Mouse (Mus musculus) MEL (cell line): Measurements from ENCODE around the gene Top1. TPM values are rescaled to one million over a fixed set of nuclear protein-coding genes. Genes with fewer than 3 reads are reported as not detected.

Experiments used
- DNase-seq: peaks from one replicate; pipeline ENCODE4 v3.0.0; 2011; ENCODE audit warnings: low read depth, low spot score
- H3K27ac ChIP-seq: 2 replicates; pipeline ENCODE4 v1.5.1; 2012; ENCODE audit warnings: low read depth, mild to moderate bottlenecking, control low read depth, low read length, moderate library complexity; ENCODE audit not compliant: control insufficient read depth
- H3K27me3 ChIP-seq, 2 experiments: fragments of 150-350 bp in 1 of 2; sonication (generic) in 1 of 2; 2 replicates each; pipeline ENCODE4 v1.6.1; 2012; ENCODE audit warnings: low read length in 2 of 2, mild to moderate bottlenecking in 2 of 2, improper control_type of control experiment in 1 of 2, moderate library complexity in 1 of 2; ENCODE audit not compliant: insufficient read depth in 2 of 2, control insufficient read depth in 1 of 2
- H3K36me3 ChIP-seq, 2 experiments: 2 replicates each; pipeline ENCODE4 v1.6.1; 2012 to 2014; ENCODE audit warnings: low read length in 2 of 2, improper control_type of control experiment in 1 of 2, inconsistent platforms in 1 of 2, mild to moderate bottlenecking in 1 of 2; ENCODE audit not compliant: insufficient read depth in 2 of 2, control insufficient read depth in 1 of 2
- H3K4me1 ChIP-seq, 2 experiments: fragments of 150-350 bp in 1 of 2; sonication (generic) in 1 of 2; 2 replicates each; pipeline ENCODE4 v1.6.1; 2012; ENCODE audit warnings: low read length in 2 of 2, improper control_type of control experiment in 1 of 2, mild to moderate bottlenecking in 1 of 2; ENCODE audit not compliant: insufficient read depth in 2 of 2, control insufficient read depth in 1 of 2
- H3K4me3 ChIP-seq, 2 experiments: fragments of 150-350 bp in 1 of 2; sonication (generic) in 1 of 2; 2 replicates each; pipeline ENCODE4 v1.5.1; 2012; ENCODE audit warnings: low read depth in 2 of 2, low read length in 2 of 2, mild to moderate bottlenecking in 2 of 2, moderate library complexity in 2 of 2, control low read depth in 1 of 2, improper control_type of control experiment in 1 of 2; ENCODE audit not compliant: control insufficient read depth in 1 of 2, insufficient read depth in 1 of 2
- H3K79me2 ChIP-seq: 2 replicates; pipeline ENCODE4 v1.6.1; 2012; ENCODE audit warnings: mild to moderate bottlenecking, low read length, moderate library complexity; ENCODE audit not compliant: control insufficient read depth, poor library complexity, insufficient read depth
- H3K9ac ChIP-seq: 2 replicates; pipeline ENCODE4 v1.6.1; 2012; ENCODE audit warnings: low read depth, mild to moderate bottlenecking, control low read depth, low read length, moderate library complexity; ENCODE audit not compliant: control insufficient read depth, poor library complexity, severe bottlenecking
- H3K9me3 ChIP-seq: fragments of 150-350 bp; sonication (generic); replicated peaks from 2 replicates; pipeline ENCODE4 v1.6.1; 2012; ENCODE audit warnings: mild to moderate bottlenecking, low read length, improper control_type of control experiment, moderate library complexity; ENCODE audit not compliant: insufficient read depth
- CHD2 ChIP-seq: IDR thresholded peaks from 2 replicates; pipeline ENCODE4 v1.6.1; 2011; ENCODE audit warnings: low read length, improper control_type of control experiment
- CTCF ChIP-seq, 3 experiments: IDR thresholded peaks in 2 of 3; conservative IDR thresholded peaks in 1 of 3; 2 replicates each; pipeline ENCODE4 v1.5.1; 2011 to 2012; ENCODE audit warnings: low read length in 3 of 3, low read depth in 2 of 3, mild to moderate bottlenecking in 2 of 3, improper control_type of control experiment in 1 of 3, inconsistent platforms in 1 of 3, mixed read lengths in 1 of 3, moderate library complexity in 1 of 3; ENCODE audit not compliant: control insufficient read depth in 1 of 3, insufficient read depth in 1 of 3, poor library complexity in 1 of 3, severe bottlenecking in 1 of 3
- HCFC1 ChIP-seq: IDR thresholded peaks from 2 replicates; pipeline ENCODE4 v1.6.1; 2012; ENCODE audit warnings: low read depth, mild to moderate bottlenecking, inconsistent platforms, low read length, improper control_type of control experiment, moderate library complexity
- JUND ChIP-seq: IDR thresholded peaks from 2 replicates; pipeline ENCODE4 v1.6.1; 2011; ENCODE audit warnings: low read depth, mild to moderate bottlenecking, improper control_type of control experiment, low read length
- KAT2A ChIP-seq: conservative IDR thresholded peaks from 2 replicates; pipeline ENCODE4 v1.6.1; 2012; ENCODE audit warnings: low read depth, low read length, improper control_type of control experiment, inconsistent platforms
- MAFK ChIP-seq: IDR thresholded peaks from 2 replicates; pipeline ENCODE4 v1.6.1; 2011; ENCODE audit warnings: low read depth, mild to moderate bottlenecking, low read length, improper control_type of control experiment, borderline replicate concordance
- MAZ ChIP-seq: IDR thresholded peaks from 2 replicates; pipeline ENCODE4 v1.6.1; 2012; ENCODE audit warnings: low read depth, mild to moderate bottlenecking, inconsistent platforms, low read length, improper control_type of control experiment
- MEF2A ChIP-seq: IDR thresholded peaks from 2 replicates; pipeline ENCODE4 v1.6.1; 2014; ENCODE audit warnings: low read depth, mild to moderate bottlenecking, inconsistent platforms, low read length, improper control_type of control experiment; ENCODE audit not compliant: poor library complexity, insufficient replicate concordance, severe bottlenecking; ENCODE audit errors: extremely low read depth
- MYC ChIP-seq: IDR thresholded peaks from 2 replicates; pipeline ENCODE4 v1.6.1; 2011; ENCODE audit warnings: low read depth, mild to moderate bottlenecking, low read length, improper control_type of control experiment, moderate library complexity
- NRF1 ChIP-seq: IDR thresholded peaks from 2 replicates; pipeline ENCODE4 v1.6.1; 2014; ENCODE audit warnings: low read depth, mild to moderate bottlenecking, inconsistent platforms, low read length, improper control_type of control experiment, moderate library complexity; ENCODE audit not compliant: poor library complexity, insufficient read depth, severe bottlenecking
- POLR2A ChIP-seq, 2 experiments: IDR thresholded peaks; 2 replicates each; pipeline ENCODE4 v1.6.1; 2011 to 2012; ENCODE audit warnings: low read length in 2 of 2, mild to moderate bottlenecking in 2 of 2, control low read depth in 1 of 2, improper control_type of control experiment in 1 of 2, low read depth in 1 of 2, moderate library complexity in 1 of 2; ENCODE audit not compliant: control insufficient read depth in 1 of 2, insufficient read depth in 1 of 2, poor library complexity in 1 of 2
- POLR2AphosphoS5 ChIP-seq: IDR thresholded peaks from 2 replicates; pipeline ENCODE4 v1.6.1; 2012; ENCODE audit warnings: low read depth, borderline replicate concordance, mild to moderate bottlenecking, inconsistent platforms, low read length, moderate library complexity, mixed read lengths
- RCOR1 ChIP-seq: IDR thresholded peaks from 2 replicates; pipeline ENCODE4 v1.6.1; 2012; ENCODE audit warnings: low read depth, mild to moderate bottlenecking, inconsistent platforms, low read length, improper control_type of control experiment
- SMC3 ChIP-seq: IDR thresholded peaks from 2 replicates; pipeline ENCODE4 v1.6.1; 2011; ENCODE audit warnings: low read depth, low read length, improper control_type of control experiment
- TAL1 ChIP-seq: IDR thresholded peaks from 2 replicates; pipeline ENCODE4 v1.6.1; 2012; ENCODE audit warnings: mild to moderate bottlenecking, inconsistent platforms, low read length, moderate library complexity, mixed read lengths
- TBP ChIP-seq: IDR thresholded peaks from 2 replicates; pipeline ENCODE4 v1.8.0; 2011; ENCODE audit warnings: low read depth, low read length, improper control_type of control experiment
- TCF12 ChIP-seq: IDR thresholded peaks from 2 replicates; pipeline ENCODE4 v1.6.1; 2014; ENCODE audit warnings: low read depth, mild to moderate bottlenecking, inconsistent platforms, low read length, improper control_type of control experiment, moderate library complexity
- UBTF ChIP-seq: IDR thresholded peaks from 2 replicates; pipeline ENCODE4 v1.6.1; 2012; ENCODE audit warnings: low read depth, mild to moderate bottlenecking, inconsistent platforms, low read length, improper control_type of control experiment, moderate library complexity, borderline replicate concordance; ENCODE audit not compliant: insufficient read depth
- USF2 ChIP-seq, 2 experiments: IDR thresholded peaks; 2 replicates each; pipeline ENCODE4 v1.6.1; 2011 to 2012; ENCODE audit warnings: improper control_type of control experiment in 2 of 2, low read length in 2 of 2, borderline replicate concordance in 1 of 2, inconsistent platforms in 1 of 2, low read depth in 1 of 2, mild to moderate bottlenecking in 1 of 2; ENCODE audit not compliant: insufficient read depth in 1 of 2
- ZKSCAN1 ChIP-seq: IDR thresholded peaks from 2 replicates; pipeline ENCODE4 v1.6.1; 2012; ENCODE audit warnings: low read depth, mild to moderate bottlenecking, inconsistent platforms, low read length, improper control_type of control experiment, moderate library complexity
- ZMIZ1 ChIP-seq: IDR thresholded peaks from 2 replicates; pipeline ENCODE4 v1.6.1; 2012; ENCODE audit warnings: low read depth, mild to moderate bottlenecking, inconsistent platforms, low read length, improper control_type of control experiment, moderate library complexity
- ZNF384 ChIP-seq: IDR thresholded peaks from 2 replicates; pipeline ENCODE4 v1.6.1; 2012; ENCODE audit warnings: low read depth, mild to moderate bottlenecking, inconsistent platforms, low read length, improper control_type of control experiment
- polyA plus RNA-seq, 2 experiments: library from polyadenylated mRNA; stranded (reverse) in 1 of 2; unstranded in 1 of 2; fragments of >175 nt in 1 of 2; fragments of >200 nt in 1 of 2; gene quantifications; 2 replicates each; pipeline versions ENCODE4 v1.2.1 to v1.2.4; 2012; ENCODE audit warnings: low replicate concordance in 2 of 2, low read depth in 1 of 2; ENCODE audit not compliant: insufficient read length in 2 of 2, insufficient read depth in 1 of 2, missing spikeins in 1 of 2
- total RNA-seq: library from RNA; depleted of rRNA; stranded (reverse); fragments of 300-350 nt; gene quantifications from 2 replicates; pipeline ENCODE4 v1.2.3, GENCODE M21; 2012

Top1 gene
- total and polyA plus RNA-seq, 3 experiments = 33.5 to 123 (median 73.3) TPM

- Histone ChIP-seq H3K36me3 (peaks cover 0 to 13% of the 10 kb centered on the region in 2 experiments; a peak in 2 of 4 replicates), H3K27me3 (no peaks in the 10 kb centered on the region), H3K9ac (no peak overlapping the region), H3K9me3 (no peaks in the 10 kb centered on the region), H3K4me3 (no peak overlapping the region), H3K79me2 (no peaks in the 10 kb centered on the region), H3K27ac (no peak overlapping the region), H3K4me1 (peaks cover 2 to 11% of the 10 kb centered on the region in 2 experiments)
- peak; percentile 27 for DNase-seq
- TF ChIP-seq ZKSCAN1 (no peak), KAT2A (no peak), MYC (no peak), CHD2 (no peak), JUND (no peak), CTCF (IDR thresholded peaks at IDR 0.05 in 2 of 3, conservative IDR thresholded peaks at IDR 0.05 in 1 of 3; ENCODE audit: control insufficient read depth in 1 of 3, insufficient read depth in 1 of 3, low read depth in 2 of 3, low read length in 3 of 3, poor library complexity in 1 of 3, severe bottlenecking in 1 of 3) (no peak), MEF2A (no peak), MAZ (no peak), POLR2A (IDR thresholded peaks at IDR 0.05; ENCODE audit: control insufficient read depth in 1 of 2, insufficient read depth in 1 of 2, low read depth in 1 of 2, low read length in 2 of 2, poor library complexity in 1 of 2) (no peak), RCOR1 (no peak), NRF1 (no peak), TBP (no peak), UBTF (no peak), POLR2AphosphoS5 (no peak), TCF12 (no peak), TAL1 (no peak)
Measured at GRCm38 (mm10) chr2:160620279-160620963, 25.3 kb upstream of the Top1 start.

GRCm38 (mm10) chr2:160621001-160621448, 24.7 kb upstream of the Top1 start:
- TF ChIP-seq NRF1 (no peak), JUND (no peak), SMC3 (no peak), HCFC1 (no peak), USF2 (IDR thresholded peaks at IDR 0.05; ENCODE audit: borderline replicate concordance in 1 of 2, insufficient read depth in 1 of 2, low read depth in 1 of 2, low read length in 2 of 2) (no peak), MAFK (no peak), ZMIZ1 (no peak), POLR2AphosphoS5 (no peak), ZNF384 (no peak)
- DNase-seq = no peak
- H3K27ac ChIP-seq = no peak overlapping the region
- H3K9me3 ChIP-seq = no peaks in the 10 kb centered on the region
- no peaks in the 10 kb centered on the region for H3K79me2 ChIP-seq
- H3K9ac ChIP-seq = no peak overlapping the region
- peaks cover 2 to 11% of the 10 kb centered on the region in 2 experiments for H3K4me1 ChIP-seq
- H3K27me3 ChIP-seq = no peaks in the 10 kb centered on the region
- H3K36me3 ChIP-seq = peaks cover 0 to 13% of the 10 kb centered on the region in 2 experiments; a peak in 2 of 4 replicates
- no peak overlapping the region for H3K4me3 ChIP-seq
